ENCODE assay signal across 11 mouse cellular contexts in the genomic region with DNA sequence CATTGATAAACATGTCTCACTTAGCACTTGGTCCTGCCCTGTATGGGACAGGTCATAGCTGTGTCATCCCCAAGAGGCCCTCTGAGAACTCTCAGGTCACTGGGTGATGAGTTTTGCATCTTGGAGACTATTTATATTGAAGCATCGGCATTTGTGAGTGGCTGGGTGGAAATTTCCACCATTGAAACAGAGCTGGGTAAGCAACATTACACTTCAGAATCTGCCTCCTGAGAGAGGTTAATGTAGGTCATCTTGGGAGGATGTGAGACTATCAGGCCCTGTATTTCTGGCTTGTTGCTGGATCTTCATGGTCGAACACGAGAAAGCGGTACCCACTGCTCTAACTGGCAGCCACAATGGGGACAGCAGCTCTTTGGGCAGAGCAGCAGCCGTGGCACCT. TPM values are rescaled to one million over a fixed set of nuclear protein-coding genes. Genes with fewer than 3 reads are reported as not detected.
DNase-seq lines count a peak whose midpoint lies in the region; ATAC-seq and TF ChIP-seq lines count a peak whose summit lies in the region.
"Had no signal": no experiment of that assay in that cellular context is flagged by ENCODE, and none has a peak within 500 bp of the region (broad histone marks: within the 10 kb centered on the region; RNA-seq: fewer than 3 reads in every experiment).

No protein-coding gene starts in this region.

- intact Hi-C loops in gastrocnemius, adult 2 months (cut with DNase I) = no loop called here
- intact Hi-C loops in gastrocnemius, postnatal 36 days (cut with DNase I) = no loop called here

- no peak for TF ChIP-seq EP300 in lung, postnatal 0 days (IDR thresholded peaks at IDR 0.05)

- no peak for ATAC-seq in lung, postnatal 0 days

- no peaks in the 10 kb centered on the region for H3K36me3 ChIP-seq in lung, postnatal 0 days (ENCODE audit: insufficient read depth, low read length)
- H3K36me3 ChIP-seq: hindbrain, embryonic 13.5 days; lung, embryonic 15.5 days had no signal

- H3K4me1 ChIP-seq in lung, postnatal 0 days (ENCODE audit: insufficient read depth, low read depth, low read length) = peaks cover 31% of the 10 kb centered on the region
- H3K4me1 ChIP-seq in bone marrow, adult 2 months (ENCODE audit: control insufficient read depth, insufficient read depth, low read length) = peaks cover 28% of the 10 kb centered on the region

- H3K9me3 ChIP-seq in lung, postnatal 0 days (ENCODE audit: low read length) = no peaks in the 10 kb centered on the region
- H3K9me3 ChIP-seq: hindbrain, embryonic 13.5 days; lung, embryonic 15.5 days had no signal

- H3K4me2 ChIP-seq in lung, postnatal 0 days (replicated peaks; ENCODE audit: low read depth, low read length) = no peak overlapping the region
- H3K4me2 ChIP-seq: hindbrain, embryonic 13.5 days; lung, embryonic 15.5 days had no signal

- H3K9ac ChIP-seq in lung, postnatal 0 days (replicated peaks; ENCODE audit: low read depth) = no peak overlapping the region
- H3K9ac ChIP-seq: hindbrain, embryonic 13.5 days; lung, embryonic 15.5 days had no signal

- DNase-seq in gastrocnemius, adult 2 months = peak; percentile 14
- no peak for DNase-seq in gastrocnemius, postnatal 36 days
- no peak for DNase-seq in lung, postnatal 0 days (ENCODE audit: low spot score)
- no peak for DNase-seq in lung, adult 18-20 months
- peak; percentile 73 to 80 for DNase-seq in natural killer cell, adult 2 months (ENCODE audit: low spot score in 2 of 2)
- DNase-seq in frontal cortex, postnatal 25 days (ENCODE audit: low spot score in 2 of 2) = no peak
- DNase-seq in cerebellum, adult 11-12 months = no peak
- DNase-seq: layer of hippocampus, adult 9-11 months had no signal

- 81% methylated on average over 5 of the region's 5 CpGs for WGBS in lung, postnatal 0 days
- 48% methylated on average over 5 of the region's 5 CpGs for WGBS in bone marrow, adult 2 months

- peak overlapping the region; percentile 36 for H3K4me3 ChIP-seq in gastrocnemius, adult 2 months
- H3K4me3 ChIP-seq in lung, postnatal 0 days (ENCODE audit: low read depth, low read length) = no peak overlapping the region
- no peak overlapping the region for H3K4me3 ChIP-seq in bone marrow, adult 2 months (replicated peaks; ENCODE audit: control insufficient read depth, low read depth, low read length)
- H3K4me3 ChIP-seq: hindbrain, embryonic 13.5 days; lung, embryonic 15.5 days had no signal

- TF ChIP-seq POLR2A in bone marrow, adult 2 months (IDR thresholded peaks at IDR 0.05; ENCODE audit: borderline replicate concordance, control insufficient read depth, low read depth, low read length) = no peak

- H3K27me3 ChIP-seq in lung, postnatal 0 days (replicated peaks; ENCODE audit: insufficient read depth, low read length) = no peaks in the 10 kb centered on the region
- H3K27me3 ChIP-seq: hindbrain, embryonic 13.5 days; lung, embryonic 15.5 days had no signal

- no peak for TF ChIP-seq CTCF in gastrocnemius, adult 2 months (IDR thresholded peaks at IDR 0.05)
- no peak for TF ChIP-seq CTCF in lung, postnatal 0 days (IDR thresholded peaks at IDR 0.05)
- TF ChIP-seq CTCF in bone marrow, adult 2 months (IDR thresholded peaks at IDR 0.05; ENCODE audit: control insufficient read depth, insufficient read depth, low read length) = no peak

- peak overlapping the region; percentile 76 for H3K27ac ChIP-seq in gastrocnemius, adult 2 months
- H3K27ac ChIP-seq in lung, postnatal 0 days (ENCODE audit: low read length) = peak overlapping the region; percentile 51; the same call in 1 of the 2 replicates
- H3K27ac ChIP-seq in bone marrow, adult 2 months (ENCODE audit: control insufficient read depth, insufficient read depth, low read depth, low read length, poor library complexity) = peak overlapping the region; percentile 39; the same call in 1 of the 2 replicates
- H3K27ac ChIP-seq: hindbrain, embryonic 13.5 days; lung, embryonic 15.5 days had no signal

RNA-seq across cellular contexts. Expression of gene Abcg1, which starts 18.0 kb away (rescaled TPM):
- 1 to 10 TPM in 1 of 2 experiments, under 1 TPM in 1; 0.89 to 2.5 TPM for total RNA-seq in gastrocnemius, adult 2 months (2021)
- 1 to 10 TPM; 1.7 to 2.3 TPM for total RNA-seq in gastrocnemius, postnatal 36 days (2021)
- 26.9 and 35.3 TPM in 2 replicates for polyA plus RNA-seq in lung, postnatal 0 days (2015; fragmentation: Nextera tagmentation; extraction: Ambion mirVana)
- 5.2 and 10.4 TPM in 2 replicates for polyA plus RNA-seq in bone marrow, adult 2 months (2011; ENCODE audit: insufficient read depth, insufficient read length, low replicate concordance, missing spikeins)

RNA-seq across cellular contexts. Expression of gene Tff3, which starts 54.0 kb away (rescaled TPM):
- not detected for total RNA-seq in gastrocnemius, adult 2 months (2021)
- not detected for total RNA-seq in gastrocnemius, postnatal 36 days (2021)
- not detected in 2 replicates for polyA plus RNA-seq in lung, postnatal 0 days (2015; fragmentation: Nextera tagmentation; extraction: Ambion mirVana)
- not detected in 2 replicates for polyA plus RNA-seq in bone marrow, adult 2 months (2011; ENCODE audit: insufficient read depth, insufficient read length, low replicate concordance, missing spikeins)

Comparison
In these comparisons a context has a peak if more than half of its experiments do, and no peak if none do; other contexts are left out.
1. DNase-seq: peak in gastrocnemius, adult 2 months (single experiment) and natural killer cell, adult 2 months (2 of 2); none in gastrocnemius, postnatal 36 days (0 of 2), lung, postnatal 0 days (single experiment), lung, adult 18-20 months (0 of 2), frontal cortex, postnatal 25 days (0 of 2) and cerebellum, adult 11-12 months (single experiment).
2. Peak in every context shown above with its lines, with median percentiles within 50 percentile points of each other: H3K27ac ChIP-seq.